Mouse (Mus musculus): Measurements from ENCODE around the gene Rab30.
"Not testable (repeated sequence)": the region's sequence is repeated elsewhere in the genome, so short reads cannot be mapped to it uniquely, and the experiment has no call there.

GRCm38 (mm10) chr7:92729583-92729982, 11.8 kb upstream of the Rab30 start:
- TF ChIP-seq CTCF (IDR thresholded peaks at IDR 0.05; ENCODE audit: control insufficient read depth, insufficient read depth, insufficient read length); FOSL1 (IDR thresholded peaks at IDR 0.05; ENCODE audit: insufficient read depth, low read length, poor library complexity, severe bottlenecking); USF1 (IDR thresholded peaks at IDR 0.05; ENCODE audit: low read depth): not testable (repeated sequence)

All from C2C12 (cell line).